Mouse (Mus musculus): ENCODE measurements at regions not wholly inside any gene's neighbourhood (a gene's known extent, or its start where the extent isn't known, plus 50 kb on each side); places are given as distances from the start of the nearest gene placed in this dataset.

DNA sequence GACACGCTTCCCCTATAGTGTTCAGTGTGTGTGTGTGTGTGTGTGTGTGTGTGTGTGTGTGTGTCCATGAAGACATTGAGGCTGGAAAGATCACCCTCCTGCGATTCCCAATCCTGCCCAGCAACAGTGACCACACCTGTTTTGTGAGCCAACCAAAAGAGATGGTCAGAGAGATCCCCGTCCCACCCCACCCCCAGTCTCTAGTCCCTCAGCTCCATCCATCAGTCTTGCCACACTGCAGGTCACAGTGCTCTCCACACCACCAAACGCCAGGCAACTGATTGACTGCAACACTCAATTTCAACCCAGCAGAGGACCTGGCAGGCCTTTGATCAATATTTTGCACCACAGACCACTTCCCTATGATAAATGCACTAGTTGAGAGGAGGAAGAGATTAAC, 530.0 kb upstream of the Kdm8 start:
- ATAC-seq (ENCODE audit: low read depth) = no peak
- H3K4me3 ChIP-seq (ENCODE audit: low read depth, low read length) = no peak overlapping the region
- H3K4me2 ChIP-seq (ENCODE audit: low read depth, low read length) = no peak overlapping the region
- H3K27ac ChIP-seq (replicated peaks; ENCODE audit: low read depth, low read length) = no peak overlapping the region
- H3K9me3 ChIP-seq (ENCODE audit: control insufficient read depth, low read length) = peaks cover 3% of the 10 kb centered on the region; the same call in 1 of the 2 replicates
- H3K36me3 ChIP-seq (ENCODE audit: control insufficient read depth, insufficient read depth, low read length) = no peaks in the 10 kb centered on the region
- no peak overlapping the region for H3K9ac ChIP-seq (ENCODE audit: low read depth, low read length)
- no peak for DNase-seq (ENCODE audit: low spot score)
- H3K4me1 ChIP-seq (ENCODE audit: control insufficient read depth, insufficient read depth, low read length) = no peaks in the 10 kb centered on the region
- H3K27me3 ChIP-seq (replicated peaks; ENCODE audit: control insufficient read depth, insufficient read depth, low read length) = no peaks in the 10 kb centered on the region
- 63% methylated on average over 4 of the region's 4 CpGs for whole genome bisulfite sequencing

DNA sequence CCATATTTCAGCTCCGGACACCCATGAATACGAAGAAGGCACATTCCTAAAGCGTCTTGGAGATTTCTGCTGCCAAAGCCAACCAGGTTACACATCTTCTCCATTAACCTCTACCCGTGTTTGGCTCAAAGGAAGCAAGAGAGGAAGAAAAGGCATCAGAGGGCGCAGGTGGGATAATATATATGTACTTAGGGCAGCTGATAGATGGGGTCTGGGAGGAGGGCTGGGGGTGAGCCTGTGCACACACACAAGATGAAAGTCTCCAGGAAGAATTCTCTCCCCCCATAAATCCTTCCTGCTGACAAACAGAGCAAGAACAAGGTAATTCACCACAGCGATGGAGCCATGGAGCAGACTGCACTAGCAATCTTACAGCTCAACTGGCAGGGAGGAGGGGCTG, 529.5 kb upstream of the Kdm8 start:
- Histone ChIP-seq H3K9me3 (ENCODE audit: control insufficient read depth, low read length) (no peaks in the 10 kb centered on the region), H3K4me3 (ENCODE audit: low read depth, low read length) (no peak overlapping the region), H3K4me1 (ENCODE audit: control insufficient read depth, insufficient read depth, low read length) (no peaks in the 10 kb centered on the region), H3K4me2 (ENCODE audit: low read depth, low read length) (no peak overlapping the region), H3K27ac (replicated peaks; ENCODE audit: low read depth, low read length) (no peak overlapping the region), H3K9ac (ENCODE audit: low read depth, low read length) (no peak overlapping the region), H3K27me3 (replicated peaks; ENCODE audit: control insufficient read depth, insufficient read depth, low read length) (no peaks in the 10 kb centered on the region), H3K36me3 (ENCODE audit: control insufficient read depth, insufficient read depth, low read length) (no peaks in the 10 kb centered on the region)
- DNase-seq (ENCODE audit: low spot score) (no peak), ATAC-seq (ENCODE audit: low read depth) (no peak)
- WGBS = 84% methylated on average over 6 of the region's 6 CpGs

DNA sequence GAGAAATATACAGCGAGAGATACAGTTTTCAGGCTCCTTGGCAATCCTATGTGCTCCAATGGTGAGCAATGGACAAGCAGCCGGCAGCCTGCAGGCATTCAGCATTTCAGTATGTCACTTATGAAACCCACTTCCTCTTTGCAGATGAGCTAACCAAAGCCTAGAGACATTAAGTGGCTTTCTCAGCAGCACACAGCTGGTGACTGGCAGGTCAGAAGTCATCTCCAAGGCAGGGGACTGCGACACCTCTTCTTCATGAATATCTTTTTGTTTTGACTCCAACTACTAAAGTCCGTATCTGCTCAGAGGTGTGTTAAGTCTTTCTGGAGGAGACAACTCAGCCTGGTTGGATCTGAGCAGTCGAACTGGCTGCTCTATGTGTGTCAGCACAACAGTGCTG, 528.8 kb upstream of the Kdm8 start:
- Histone ChIP-seq H3K4me3 (ENCODE audit: low read depth, low read length) (no peak overlapping the region), H3K4me2 (ENCODE audit: low read depth, low read length) (no peak overlapping the region), H3K27ac (replicated peaks; ENCODE audit: low read depth, low read length) (no peak overlapping the region), H3K27me3 (replicated peaks; ENCODE audit: control insufficient read depth, insufficient read depth, low read length) (no peaks in the 10 kb centered on the region), H3K36me3 (ENCODE audit: control insufficient read depth, insufficient read depth, low read length) (no peaks in the 10 kb centered on the region), H3K4me1 (ENCODE audit: control insufficient read depth, insufficient read depth, low read length) (no peaks in the 10 kb centered on the region), H3K9ac (ENCODE audit: low read depth, low read length) (no peak overlapping the region), H3K9me3 (ENCODE audit: control insufficient read depth, low read length) (no peaks in the 10 kb centered on the region)
- ATAC-seq (ENCODE audit: low read depth) (no peak), DNase-seq (ENCODE audit: low spot score) (no peak)
- WGBS = 82% methylated on average over 5 of the region's 5 CpGs

DNA sequence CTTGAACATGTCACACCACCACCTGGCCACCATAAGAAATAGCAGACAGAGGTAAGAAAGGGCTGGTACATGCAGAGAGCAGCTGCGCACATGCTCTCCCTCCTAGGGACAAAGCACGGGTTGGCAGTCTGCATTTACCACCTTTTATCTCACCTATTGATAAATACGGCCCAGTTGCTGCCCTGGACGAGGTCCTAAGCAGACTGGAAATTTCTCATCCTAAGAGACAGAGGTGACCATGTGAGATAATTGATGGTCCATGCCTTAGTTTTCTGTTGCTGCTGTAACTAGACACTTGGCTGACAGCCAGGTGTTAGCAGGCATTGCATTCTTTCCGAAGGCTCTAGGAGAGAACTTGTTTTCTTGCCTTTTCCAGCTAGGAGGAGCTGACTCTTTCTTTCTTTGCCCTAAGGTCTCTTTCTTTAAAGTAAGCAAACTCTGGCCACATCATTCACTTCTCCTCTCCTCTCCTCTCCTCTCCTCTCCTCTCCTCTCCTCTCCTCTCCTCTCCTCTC, 526.8 kb upstream of the Kdm8 start:
- Histone ChIP-seq H3K36me3 (ENCODE audit: control insufficient read depth, insufficient read depth, low read length) (no peaks in the 10 kb centered on the region), H3K4me2 (ENCODE audit: low read depth, low read length) (no peak overlapping the region), H3K4me3 (ENCODE audit: low read depth, low read length) (no peak overlapping the region), H3K27ac (replicated peaks; ENCODE audit: low read depth, low read length) (no peak overlapping the region), H3K4me1 (ENCODE audit: control insufficient read depth, insufficient read depth, low read length) (no peaks in the 10 kb centered on the region), H3K9ac (ENCODE audit: low read depth, low read length) (no peak overlapping the region), H3K27me3 (replicated peaks; ENCODE audit: control insufficient read depth, insufficient read depth, low read length) (no peaks in the 10 kb centered on the region), H3K9me3 (ENCODE audit: control insufficient read depth, low read length) (no peaks in the 10 kb centered on the region)
- ATAC-seq (ENCODE audit: low read depth) = no peak
- peak; percentile 73 for DNase-seq (ENCODE audit: low spot score)
- WGBS = 46% methylated on average over 5 of the region's 5 CpGs

DNA sequence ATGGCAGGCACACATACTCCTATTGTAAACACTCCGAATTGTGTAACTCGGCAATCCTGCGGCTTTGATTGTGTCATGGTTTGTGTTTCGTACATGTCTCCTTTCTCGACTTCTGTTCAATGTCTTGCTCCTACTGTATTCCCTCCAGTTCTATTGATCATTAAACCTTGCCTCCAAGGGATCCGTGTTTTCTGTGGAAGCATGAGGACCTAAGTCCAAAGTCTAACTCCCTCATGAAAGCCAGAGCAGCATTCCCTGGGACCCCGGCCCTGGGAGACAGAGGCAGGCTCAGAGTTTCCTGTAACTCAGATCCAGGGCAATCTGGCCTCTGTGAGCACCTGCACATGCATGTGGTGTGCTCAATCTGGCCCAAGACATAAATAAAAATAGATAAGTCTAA, 521.7 kb upstream of the Kdm8 start:
- Histone ChIP-seq H3K4me1 (ENCODE audit: control insufficient read depth, insufficient read depth, low read length) (no peaks in the 10 kb centered on the region), H3K36me3 (ENCODE audit: control insufficient read depth, insufficient read depth, low read length) (no peaks in the 10 kb centered on the region), H3K9ac (ENCODE audit: low read depth, low read length) (no peak overlapping the region), H3K4me2 (ENCODE audit: low read depth, low read length) (no peak overlapping the region), H3K9me3 (ENCODE audit: control insufficient read depth, low read length) (no peaks in the 10 kb centered on the region), H3K27ac (replicated peaks; ENCODE audit: low read depth, low read length) (no peak overlapping the region), H3K4me3 (ENCODE audit: low read depth, low read length) (no peak overlapping the region), H3K27me3 (replicated peaks; ENCODE audit: control insufficient read depth, insufficient read depth, low read length) (no peaks in the 10 kb centered on the region)
- ATAC-seq (ENCODE audit: low read depth) (no peak), DNase-seq (ENCODE audit: low spot score) (no peak)
- 79% methylated on average over 7 of the region's 7 CpGs for WGBS

DNA sequence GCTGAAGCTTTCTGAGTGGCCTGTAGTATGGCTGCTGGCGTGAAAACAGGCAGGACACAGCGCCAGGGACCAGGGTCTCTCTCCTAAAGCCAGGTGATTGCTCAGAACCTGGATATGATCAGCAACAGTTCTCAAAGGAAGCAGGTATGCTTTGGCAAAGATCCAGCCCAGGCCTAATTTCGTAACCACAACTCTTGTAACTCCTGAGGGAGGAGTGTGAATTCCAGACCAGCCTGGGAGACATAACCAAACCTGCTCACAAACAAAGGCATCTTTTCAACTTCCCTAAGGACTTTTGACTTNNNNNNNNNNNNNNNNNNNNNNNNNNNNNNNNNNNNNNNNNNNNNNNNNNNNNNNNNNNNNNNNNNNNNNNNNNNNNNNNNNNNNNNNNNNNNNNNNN, 510.9 kb upstream of the Kdm8 start:
- Histone ChIP-seq H3K36me3 (ENCODE audit: control insufficient read depth, insufficient read depth, low read length) (no peaks in the 10 kb centered on the region), H3K27ac (replicated peaks; ENCODE audit: low read depth, low read length) (no peak overlapping the region), H3K4me2 (ENCODE audit: low read depth, low read length) (no peak overlapping the region), H3K9ac (ENCODE audit: low read depth, low read length) (no peak overlapping the region), H3K4me3 (ENCODE audit: low read depth, low read length) (no peak overlapping the region), H3K9me3 (ENCODE audit: control insufficient read depth, low read length) (no peaks in the 10 kb centered on the region), H3K27me3 (replicated peaks; ENCODE audit: control insufficient read depth, insufficient read depth, low read length) (no peaks in the 10 kb centered on the region), H3K4me1 (ENCODE audit: control insufficient read depth, insufficient read depth, low read length) (no peaks in the 10 kb centered on the region)
- ATAC-seq (ENCODE audit: low read depth) (no peak), DNase-seq (ENCODE audit: low spot score) (peak; percentile 43)
- WGBS = 50% methylated on average over 3 of the region's 3 CpGs

DNA sequence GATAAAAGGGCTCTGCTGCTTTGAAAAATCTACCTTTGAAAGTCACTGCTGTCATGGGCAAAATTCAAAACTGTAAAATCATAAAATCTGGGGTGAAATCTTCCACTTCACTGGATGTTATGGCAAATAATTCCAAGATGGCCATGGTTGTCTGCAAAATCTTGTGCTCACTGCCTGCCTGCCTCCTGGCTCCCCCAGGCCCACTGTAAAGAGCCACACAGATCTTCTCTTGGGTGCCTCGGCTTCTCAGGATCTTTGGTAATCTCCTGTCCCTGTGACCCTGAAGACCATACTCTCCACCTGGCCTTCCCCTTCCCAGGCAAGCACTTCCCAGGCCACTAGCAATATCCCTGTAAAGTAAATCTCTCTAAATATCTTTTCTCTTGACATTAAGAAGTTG, 505.1 kb upstream of the Kdm8 start:
- WGBS = 81% methylated on average over 1 of the region's 1 CpGs
- no peak overlapping the region for H3K9ac ChIP-seq (ENCODE audit: low read depth, low read length)
- H3K27me3 ChIP-seq (replicated peaks; ENCODE audit: control insufficient read depth, insufficient read depth, low read length) = no peaks in the 10 kb centered on the region
- H3K4me2 ChIP-seq (ENCODE audit: low read depth, low read length) = no peak overlapping the region
- no peaks in the 10 kb centered on the region for H3K4me1 ChIP-seq (ENCODE audit: control insufficient read depth, insufficient read depth, low read length)
- H3K27ac ChIP-seq (replicated peaks; ENCODE audit: low read depth, low read length) = no peak overlapping the region
- ATAC-seq (ENCODE audit: low read depth) (no peak), DNase-seq (ENCODE audit: low spot score) (no peak)
- H3K36me3 ChIP-seq (ENCODE audit: control insufficient read depth, insufficient read depth, low read length) = no peaks in the 10 kb centered on the region
- no peaks in the 10 kb centered on the region for H3K9me3 ChIP-seq (ENCODE audit: control insufficient read depth, low read length)
- H3K4me3 ChIP-seq (ENCODE audit: low read depth, low read length) = no peak overlapping the region

DNA sequence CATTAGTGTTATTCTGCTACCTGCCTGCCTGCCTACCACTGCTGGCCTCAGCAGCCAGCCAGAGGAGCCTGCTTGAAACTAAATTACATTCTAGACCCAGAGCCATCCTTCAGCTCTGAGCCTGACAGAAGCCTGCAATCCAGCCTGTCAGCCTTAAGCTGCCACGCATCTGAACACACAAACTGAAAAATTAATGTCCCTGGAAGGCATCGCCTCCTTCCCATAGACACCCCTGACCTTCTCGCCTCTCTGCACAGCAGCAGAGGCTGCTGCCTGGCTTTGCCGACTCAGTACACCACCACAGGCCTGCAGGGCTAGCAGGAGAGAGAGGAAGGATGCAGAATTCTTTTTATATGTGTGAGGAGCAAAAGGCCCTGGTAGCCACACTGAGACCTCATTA, 502.9 kb upstream of the Kdm8 start:
- H3K4me1 ChIP-seq (ENCODE audit: control insufficient read depth, insufficient read depth, low read length) = no peaks in the 10 kb centered on the region
- no peaks in the 10 kb centered on the region for H3K27me3 ChIP-seq (replicated peaks; ENCODE audit: control insufficient read depth, insufficient read depth, low read length)
- H3K9me3 ChIP-seq (ENCODE audit: control insufficient read depth, low read length) = no peaks in the 10 kb centered on the region
- DNase-seq (ENCODE audit: low spot score) = no peak
- no peak overlapping the region for H3K27ac ChIP-seq (replicated peaks; ENCODE audit: low read depth, low read length)
- no peak overlapping the region for H3K4me3 ChIP-seq (ENCODE audit: low read depth, low read length)
- no peak for ATAC-seq (ENCODE audit: low read depth)
- H3K36me3 ChIP-seq (ENCODE audit: control insufficient read depth, insufficient read depth, low read length) = no peaks in the 10 kb centered on the region
- no peak overlapping the region for H3K4me2 ChIP-seq (ENCODE audit: low read depth, low read length)
- no peak overlapping the region for H3K9ac ChIP-seq (ENCODE audit: low read depth, low read length)
- WGBS = 57% methylated on average over 4 of the region's 4 CpGs

DNA sequence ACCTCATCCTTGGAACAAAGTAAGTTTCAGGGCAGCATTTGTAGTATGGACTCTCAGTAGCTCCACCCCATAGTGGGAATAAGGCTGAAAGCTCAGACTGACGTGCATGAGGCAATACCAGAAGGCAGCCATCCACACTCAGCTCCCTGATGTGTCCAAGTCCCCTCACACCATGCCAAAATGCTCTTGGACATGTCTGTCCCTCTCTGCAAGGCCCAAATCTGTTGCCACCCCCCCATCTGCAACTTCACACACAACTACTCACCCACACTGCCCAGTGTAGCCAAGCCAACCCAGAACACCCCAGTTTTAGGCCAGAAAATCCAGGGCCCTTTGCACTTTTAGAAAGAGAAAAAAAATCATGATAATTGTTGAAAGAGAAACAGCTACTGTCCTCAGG, 498.1 kb upstream of the Kdm8 start:
- ATAC-seq (ENCODE audit: low read depth) (no peak), DNase-seq (ENCODE audit: low spot score) (no peak)
- no peak overlapping the region for H3K4me3 ChIP-seq (ENCODE audit: low read depth, low read length)
- no peaks in the 10 kb centered on the region for H3K27me3 ChIP-seq (replicated peaks; ENCODE audit: control insufficient read depth, insufficient read depth, low read length)
- H3K36me3 ChIP-seq (ENCODE audit: control insufficient read depth, insufficient read depth, low read length) = no peaks in the 10 kb centered on the region
- no peak overlapping the region for H3K27ac ChIP-seq (replicated peaks; ENCODE audit: low read depth, low read length)
- H3K4me2 ChIP-seq (ENCODE audit: low read depth, low read length) = no peak overlapping the region
- WGBS = 45% methylated on average over 1 of the region's 1 CpGs
- H3K4me1 ChIP-seq (ENCODE audit: control insufficient read depth, insufficient read depth, low read length) = no peaks in the 10 kb centered on the region
- H3K9ac ChIP-seq (ENCODE audit: low read depth, low read length) = no peak overlapping the region
- H3K9me3 ChIP-seq (ENCODE audit: control insufficient read depth, low read length) = no peaks in the 10 kb centered on the region

All from embryonic facial prominence, embryonic 14.5 days (tissue).